Mouse (Mus musculus) cerebellum, adult 18-20 months (tissue): ENCODE measurements around the gene Hipk4.
"Not testable (repeated sequence)": the region's sequence is repeated elsewhere in the genome, so short reads cannot be mapped to it uniquely, and the experiment has no call there.

Experiments used
- DNase-seq, 2 experiments: peaks; one replicate each; pipeline ENCODE4 v3.0.0; 2021

The Hipk4 gene

GRCm38 (mm10) chr7:27494659-27495367 is 28.3 kb upstream of the Hipk4 start:
- DNase-seq, result not testable (repeated sequence)

- DNase-seq, result no peak
Measured at GRCm38 (mm10) chr7:27499036-27499435, 24.0 kb upstream of the Hipk4 start, which contains the start of gene Prx. Gene Prx (plus strand): TSS chr7:27499324.

- DNase-seq, result no peak
Measured at GRCm38 (mm10) chr7:27501620-27502019, 21.4 kb upstream of the Hipk4 start.

- no peak for DNase-seq
Measured at GRCm38 (mm10) chr7:27506765-27507370, 16.2 kb upstream of the Hipk4 start.

- peak; percentile 93 for DNase-seq
Measured at GRCm38 (mm10) chr7:27507711-27508647, 15.1 kb upstream of the Hipk4 start.

GRCm38 (mm10) chr7:27508648-27509005 is 14.4 kb upstream of the Hipk4 start:
- DNase-seq, result peak; percentile 64 to 71

- DNase-seq, result no peak
Measured at GRCm38 (mm10) chr7:27510809-27511208, 12.3 kb upstream of the Hipk4 start.

- DNase-seq, result no peak
Measured at GRCm38 (mm10) chr7:27514961-27515360, 8.1 kb upstream of the Hipk4 start.

GRCm38 (mm10) chr7:27518314-27518713 is 4.8 kb upstream of the Hipk4 start:
- no peak for DNase-seq

GRCm38 (mm10) chr7:27520104-27520503 is 3.0 kb upstream of the Hipk4 start:
- no peak for DNase-seq

- no peak for DNase-seq
Measured at GRCm38 (mm10) chr7:27520599-27520998, 2.5 kb upstream of the Hipk4 start.

- no peak for DNase-seq
Measured at GRCm38 (mm10) chr7:27523805-27524204, 738 bp downstream of the Hipk4 start.

- DNase-seq, result peak; percentile 76 to 89
Measured at GRCm38 (mm10) chr7:27526039-27526827, 3.2 kb downstream of the Hipk4 start.

- no peak for DNase-seq
Measured at GRCm38 (mm10) chr7:27529070-27529469, 6.0 kb downstream of the Hipk4 start.

- DNase-seq, result no peak
Measured at GRCm38 (mm10) chr7:27530937-27531336, 7.9 kb downstream of the Hipk4 start.

- no peak for DNase-seq
Measured at GRCm38 (mm10) chr7:27531707-27532106, 8.6 kb downstream of the Hipk4 start.

- no peak for DNase-seq
Measured at GRCm38 (mm10) chr7:27532480-27533050, 9.5 kb downstream of the Hipk4 start.

- DNase-seq, result no peak
Measured at GRCm38 (mm10) chr7:27535386-27535785, 12.3 kb downstream of the Hipk4 start.

- no peak for DNase-seq
Measured at GRCm38 (mm10) chr7:27536618-27537017, 13.6 kb downstream of the Hipk4 start.

GRCm38 (mm10) chr7:27537998-27538397 is 14.9 kb downstream of the Hipk4 start:
- DNase-seq, result no peak

GRCm38 (mm10) chr7:27538797-27539196 is 15.7 kb downstream of the Hipk4 start:
- DNase-seq, result no peak

- no peak for DNase-seq
Measured at GRCm38 (mm10) chr7:27540521-27540920, 17.5 kb downstream of the Hipk4 start.
